Mouse (Mus musculus): ENCODE results near the gene Trove2. TPM values are rescaled to one million over a fixed set of nuclear protein-coding genes. Genes with fewer than 3 reads are reported as not detected.

Trove2 gene
- polyA plus RNA-seq, 1 experiment, result 1.9 TPM

GRCm38 (mm10) chr1:143773909-143774308 lies 3.0 kb downstream of the Trove2 start:
- TF ChIP-seq MYOD1 (IDR thresholded peaks at IDR 0.05; ENCODE audit: control insufficient read depth in 1 of 3, insufficient read length in 2 of 3, low read depth in 2 of 3) (peak in 1 of 3 experiments; percentile 7), SRF (IDR thresholded peaks at IDR 0.05; ENCODE audit: control insufficient read depth, insufficient read length, low read depth) (no peak)
- Histone ChIP-seq H3K27me3 (ENCODE audit: control insufficient read depth, insufficient read depth, insufficient read length) (no peaks in the 10 kb centered on the region), H3K36me3 (ENCODE audit: control insufficient read depth, insufficient read depth) (peaks cover 6% of the 10 kb centered on the region), H3K79me2 (ENCODE audit: control insufficient read depth, insufficient read depth) (peaks cover 58% of the 10 kb centered on the region), H3K4me2 (ENCODE audit: low read depth) (peak overlapping the region; percentile 70), H3ac (ENCODE audit: control insufficient read depth, insufficient read length) (no peak overlapping the region), H3K4me3 (no peak overlapping the region)

DNA sequence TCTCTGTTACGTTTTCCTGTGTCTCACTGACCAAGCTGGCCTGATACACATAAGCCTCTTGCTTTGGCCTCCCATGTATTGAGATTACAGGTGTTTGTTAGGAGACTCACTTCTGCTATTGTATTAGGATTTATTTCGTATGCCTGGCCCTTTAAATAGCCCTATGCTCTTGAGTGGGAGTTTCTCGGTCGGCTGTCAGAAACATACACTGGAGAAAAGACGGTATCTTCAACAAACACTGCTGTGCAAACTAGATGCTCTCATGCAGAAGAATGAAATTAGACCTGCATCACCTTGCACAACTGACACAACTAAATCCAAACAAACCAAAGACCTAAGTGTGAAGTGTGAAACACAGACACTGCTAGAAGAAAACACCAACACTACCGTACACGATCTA lies 3.8 kb downstream of the Trove2 start:
- Histone ChIP-seq H3ac (ENCODE audit: control insufficient read depth, insufficient read length) (no peak overlapping the region), H3K4me3 (no peak overlapping the region), H3K79me2 (ENCODE audit: control insufficient read depth, insufficient read depth) (peaks cover 49% of the 10 kb centered on the region), H3K27me3 (ENCODE audit: control insufficient read depth, insufficient read depth, insufficient read length) (no peaks in the 10 kb centered on the region), H3K4me2 (ENCODE audit: low read depth) (peak overlapping the region; percentile 70), H3K36me3 (ENCODE audit: control insufficient read depth, insufficient read depth) (peaks cover 6% of the 10 kb centered on the region)
- TF ChIP-seq TCF12 (IDR thresholded peaks at IDR 0.05; ENCODE audit: insufficient read depth, poor library complexity, severe bottlenecking) (no peak), POLR2AphosphoS2 (IDR thresholded peaks at IDR 0.05; ENCODE audit: insufficient read length, low read depth) (no peak), USF1 (IDR thresholded peaks at IDR 0.05; ENCODE audit: low read depth) (no peak), POLR2A (IDR thresholded peaks at IDR 0.05; ENCODE audit: insufficient read length, low read depth) (no peak), TCF3 (IDR thresholded peaks at IDR 0.05; ENCODE audit: insufficient read length, low read depth) (no peak), MAX (IDR thresholded peaks at IDR 0.05; ENCODE audit: low read depth) (no peak), MYOG (IDR thresholded peaks at IDR 0.05; ENCODE audit: control insufficient read depth in 1 of 3, insufficient read depth in 1 of 3, insufficient read length in 2 of 3, low read depth in 2 of 3) (no peak), REST (IDR thresholded peaks at IDR 0.05; ENCODE audit: insufficient read depth, insufficient read length) (no peak), MYOD1 (IDR thresholded peaks at IDR 0.05; ENCODE audit: control insufficient read depth in 1 of 3, insufficient read length in 2 of 3, low read depth in 2 of 3) (no peak), CEBPB (IDR thresholded peaks at IDR 0.05; ENCODE audit: insufficient read depth, poor library complexity, severe bottlenecking) (no peak)

DNA sequence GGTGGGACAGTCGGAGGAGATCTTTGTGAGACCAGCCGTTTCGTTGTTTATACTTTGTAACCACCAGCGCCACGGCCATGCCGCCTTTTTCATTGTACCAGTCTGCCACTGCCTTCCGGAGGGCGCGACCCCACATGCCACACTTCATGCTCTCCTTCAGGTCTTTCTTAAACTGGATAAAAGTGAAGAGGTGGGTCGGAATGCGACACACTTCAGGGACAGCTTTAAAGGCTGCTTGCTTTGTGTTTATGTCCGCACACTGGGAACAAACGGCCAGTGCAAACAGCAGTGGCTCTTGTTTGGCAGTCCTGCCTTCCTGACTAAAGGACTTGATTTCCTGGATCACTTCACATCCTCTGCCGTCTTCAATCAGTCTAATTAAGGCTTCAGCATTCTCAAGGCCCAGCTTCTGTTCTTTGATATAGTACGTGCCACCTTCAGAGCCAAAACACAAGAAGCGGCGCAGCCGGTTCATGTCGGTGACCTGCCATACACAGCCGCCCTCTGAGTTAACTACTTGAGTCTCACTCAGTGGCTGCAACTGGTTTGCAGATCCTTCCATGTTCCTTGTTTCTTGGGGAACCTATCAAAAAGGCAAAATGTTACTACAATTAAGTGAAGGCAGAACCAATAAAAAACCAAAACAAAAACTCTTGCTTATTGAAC lies 6.3 kb downstream of the Trove2 start:
- Histone ChIP-seq H3K27me3 (ENCODE audit: control insufficient read depth, insufficient read depth, insufficient read length) (no peaks in the 10 kb centered on the region), H3K79me2 (ENCODE audit: control insufficient read depth, insufficient read depth) (peaks cover 31% of the 10 kb centered on the region), H3K4me3 (no peak overlapping the region), H3K4me2 (ENCODE audit: low read depth) (no peak overlapping the region), H3ac (ENCODE audit: control insufficient read depth, insufficient read length) (no peak overlapping the region), H3K36me3 (ENCODE audit: control insufficient read depth, insufficient read depth) (peaks cover 23% of the 10 kb centered on the region)
- TF ChIP-seq TCF3 (IDR thresholded peaks at IDR 0.05; ENCODE audit: insufficient read length, low read depth) (no peak), POLR2A (IDR thresholded peaks at IDR 0.05; ENCODE audit: insufficient read length, low read depth) (no peak), MYOG (IDR thresholded peaks at IDR 0.05; ENCODE audit: control insufficient read depth in 1 of 3, insufficient read depth in 1 of 3, insufficient read length in 2 of 3, low read depth in 2 of 3) (no peak), USF1 (IDR thresholded peaks at IDR 0.05; ENCODE audit: low read depth) (no peak), MYOD1 (IDR thresholded peaks at IDR 0.05; ENCODE audit: control insufficient read depth in 1 of 3, insufficient read length in 2 of 3, low read depth in 2 of 3) (no peak), MAX (IDR thresholded peaks at IDR 0.05; ENCODE audit: low read depth) (no peak), POLR2AphosphoS2 (IDR thresholded peaks at IDR 0.05; ENCODE audit: insufficient read length, low read depth) (no peak), SRF (IDR thresholded peaks at IDR 0.05; ENCODE audit: control insufficient read depth, insufficient read length, low read depth) (no peak), E2F4 (IDR thresholded peaks at IDR 0.05; ENCODE audit: insufficient read depth) (no peak), REST (IDR thresholded peaks at IDR 0.05; ENCODE audit: insufficient read depth, insufficient read length) (no peak), CEBPB (IDR thresholded peaks at IDR 0.05; ENCODE audit: insufficient read depth, poor library complexity, severe bottlenecking) (no peak), TCF12 (IDR thresholded peaks at IDR 0.05; ENCODE audit: insufficient read depth, poor library complexity, severe bottlenecking) (no peak)

DNA sequence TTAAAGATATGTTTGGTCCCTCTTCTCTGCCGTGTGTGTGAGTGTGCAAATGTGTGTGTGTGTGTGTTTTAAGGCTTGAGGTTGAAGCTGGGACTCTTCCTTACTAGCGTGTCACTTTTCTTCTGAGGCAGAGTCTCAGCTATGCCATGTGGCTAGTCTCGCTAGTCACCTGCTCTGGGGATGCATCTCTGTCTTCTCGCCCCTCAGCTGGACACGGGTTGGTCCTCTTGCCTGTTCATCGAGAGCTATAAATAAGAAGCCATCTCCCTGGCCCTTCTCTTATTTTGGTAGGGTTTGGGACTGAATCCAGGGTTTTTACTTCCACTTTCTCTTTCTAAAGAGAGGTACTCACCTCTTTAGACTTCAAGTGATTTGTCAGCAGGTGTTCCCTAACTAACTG lies 10.6 kb downstream of the Trove2 start:
- Histone ChIP-seq H3K4me3 (no peak overlapping the region), H3ac (ENCODE audit: control insufficient read depth, insufficient read length) (no peak overlapping the region), H3K27me3 (ENCODE audit: control insufficient read depth, insufficient read depth, insufficient read length) (no peaks in the 10 kb centered on the region), H3K79me2 (ENCODE audit: control insufficient read depth, insufficient read depth) (no peaks in the 10 kb centered on the region), H3K36me3 (ENCODE audit: control insufficient read depth, insufficient read depth) (peaks cover 33% of the 10 kb centered on the region), H3K4me2 (ENCODE audit: low read depth) (no peak overlapping the region)
- TF ChIP-seq MAX (IDR thresholded peaks at IDR 0.05; ENCODE audit: low read depth), result no peak
- no peak for TF ChIP-seq REST (IDR thresholded peaks at IDR 0.05; ENCODE audit: insufficient read depth, insufficient read length)
- no peak for TF ChIP-seq CEBPB (IDR thresholded peaks at IDR 0.05; ENCODE audit: insufficient read depth, poor library complexity, severe bottlenecking)
- no peak for TF ChIP-seq POLR2AphosphoS2 (IDR thresholded peaks at IDR 0.05; ENCODE audit: insufficient read length, low read depth)
- no peak for TF ChIP-seq USF1 (IDR thresholded peaks at IDR 0.05; ENCODE audit: low read depth)
- TF ChIP-seq MYOG (IDR thresholded peaks at IDR 0.05; ENCODE audit: control insufficient read depth in 1 of 3, insufficient read depth in 1 of 3, insufficient read length in 2 of 3, low read depth in 2 of 3), result no peak
- TF ChIP-seq TCF12 (IDR thresholded peaks at IDR 0.05; ENCODE audit: insufficient read depth, poor library complexity, severe bottlenecking), result no peak
- TF ChIP-seq E2F4 (IDR thresholded peaks at IDR 0.05; ENCODE audit: insufficient read depth), result no peak
- no peak for TF ChIP-seq MYOD1 (IDR thresholded peaks at IDR 0.05; ENCODE audit: control insufficient read depth in 1 of 3, insufficient read length in 2 of 3, low read depth in 2 of 3)
- no peak for TF ChIP-seq SRF (IDR thresholded peaks at IDR 0.05; ENCODE audit: control insufficient read depth, insufficient read length, low read depth)
- no peak for TF ChIP-seq POLR2A (IDR thresholded peaks at IDR 0.05; ENCODE audit: insufficient read length, low read depth)

DNA sequence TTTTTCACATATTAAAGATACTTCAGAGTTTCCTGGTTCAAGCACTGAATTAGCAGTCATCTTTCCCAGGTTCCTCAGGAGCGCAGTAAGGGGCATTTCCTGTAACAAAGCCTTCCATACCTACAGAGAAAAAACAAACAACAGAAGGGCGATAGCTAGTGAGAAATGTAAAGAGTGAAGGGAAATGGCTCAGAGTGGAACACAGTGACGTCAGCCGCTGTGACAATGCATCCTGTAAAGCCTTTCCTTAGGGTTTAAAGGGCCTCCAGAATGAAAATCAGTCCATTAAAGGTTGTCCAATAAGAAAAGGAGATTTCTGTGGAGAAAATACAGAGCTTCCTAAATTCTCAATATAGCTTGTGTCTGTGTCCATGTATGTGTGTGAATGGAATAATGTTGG lies 11.1 kb downstream of the Trove2 start:
- Histone ChIP-seq H3K4me2 (ENCODE audit: low read depth) (no peak overlapping the region), H3K36me3 (ENCODE audit: control insufficient read depth, insufficient read depth) (peaks cover 37% of the 10 kb centered on the region), H3K4me3 (no peak overlapping the region), H3K79me2 (ENCODE audit: control insufficient read depth, insufficient read depth) (no peaks in the 10 kb centered on the region), H3ac (ENCODE audit: control insufficient read depth, insufficient read length) (no peak overlapping the region), H3K27me3 (ENCODE audit: control insufficient read depth, insufficient read depth, insufficient read length) (no peaks in the 10 kb centered on the region)
- TF ChIP-seq POLR2A (IDR thresholded peaks at IDR 0.05; ENCODE audit: insufficient read length, low read depth) (no peak), TCF3 (IDR thresholded peaks at IDR 0.05; ENCODE audit: insufficient read length, low read depth) (no peak), MYOG (IDR thresholded peaks at IDR 0.05; ENCODE audit: control insufficient read depth in 1 of 3, insufficient read depth in 1 of 3, insufficient read length in 2 of 3, low read depth in 2 of 3) (no peak), SRF (IDR thresholded peaks at IDR 0.05; ENCODE audit: control insufficient read depth, insufficient read length, low read depth) (no peak), POLR2AphosphoS2 (IDR thresholded peaks at IDR 0.05; ENCODE audit: insufficient read length, low read depth) (no peak), TCF12 (IDR thresholded peaks at IDR 0.05; ENCODE audit: insufficient read depth, poor library complexity, severe bottlenecking) (no peak), USF1 (IDR thresholded peaks at IDR 0.05; ENCODE audit: low read depth) (no peak), MYOD1 (IDR thresholded peaks at IDR 0.05; ENCODE audit: control insufficient read depth in 1 of 3, insufficient read length in 2 of 3, low read depth in 2 of 3) (no peak), CEBPB (IDR thresholded peaks at IDR 0.05; ENCODE audit: insufficient read depth, poor library complexity, severe bottlenecking) (no peak), MAX (IDR thresholded peaks at IDR 0.05; ENCODE audit: low read depth) (no peak), REST (IDR thresholded peaks at IDR 0.05; ENCODE audit: insufficient read depth, insufficient read length) (no peak), E2F4 (IDR thresholded peaks at IDR 0.05; ENCODE audit: insufficient read depth) (no peak)

Data from myocyte (in vitro differentiated cells).